Mouse (Mus musculus) ES-E14 (cell line): ENCODE measurements at regions not wholly inside any gene's neighbourhood (a gene's known extent, or its start where the extent isn't known, plus 50 kb on each side); places are given as distances from the start of the nearest gene placed in this dataset.

Experiments used
- DNase-seq: peaks from one replicate; pipeline ENCODE4 v3.0.0-alpha.2; 2013; ENCODE audit warnings: low read depth, low spot score
- H3K27ac ChIP-seq: 2 replicates; pipeline ENCODE4 v1.5.1; 2012; ENCODE audit warnings: low read depth, mild to moderate bottlenecking, low read length, moderate library complexity, mixed read lengths; ENCODE audit not compliant: poor library complexity, insufficient read depth, severe bottlenecking
- H3K36me3 ChIP-seq: 2 replicates; pipeline ENCODE4 v1.6.1; 2012; ENCODE audit warnings: mild to moderate bottlenecking, low read length, moderate library complexity, mixed read lengths; ENCODE audit not compliant: control insufficient read depth, poor library complexity, insufficient read depth, severe bottlenecking
- H3K4me1 ChIP-seq, 2 experiments: fragments of 150-350 bp in 1 of 2; sonication (generic) in 1 of 2; 2 replicates each; pipeline ENCODE4 v1.6.1; 2012; ENCODE audit warnings: low read length in 2 of 2, mild to moderate bottlenecking in 1 of 2, mixed read lengths in 1 of 2; ENCODE audit not compliant: control insufficient read depth in 2 of 2, insufficient read depth in 2 of 2, poor library complexity in 1 of 2
- H3K4me3 ChIP-seq, 2 experiments: fragments of 150-350 bp in 1 of 2; sonication (generic) in 1 of 2; 2 replicates each; pipeline ENCODE4 v1.5.1; 2012; ENCODE audit warnings: low read length in 2 of 2, low read depth in 1 of 2, mild to moderate bottlenecking in 1 of 2, mixed read lengths in 1 of 2; ENCODE audit not compliant: insufficient read depth in 1 of 2, poor library complexity in 1 of 2, severe bottlenecking in 1 of 2
- H3K9ac ChIP-seq: 2 replicates; pipeline ENCODE4 v1.6.1; 2012; ENCODE audit warnings: low read depth, mild to moderate bottlenecking, low read length, mixed read lengths; ENCODE audit not compliant: poor library complexity, insufficient read depth, severe bottlenecking
- H3K9me3 ChIP-seq: fragments of 150-350 bp; sonication (generic); 2 replicates; pipeline ENCODE4 v1.6.1; 2012; ENCODE audit warnings: low read depth, mild to moderate bottlenecking, low read length; ENCODE audit not compliant: control insufficient read depth, insufficient read depth
- CHD2 ChIP-seq: IDR thresholded peaks from 2 replicates; pipeline ENCODE4 v1.6.1; 2014; ENCODE audit warnings: mild to moderate bottlenecking, low read depth, low read length, inconsistent platforms
- HCFC1 ChIP-seq: IDR thresholded peaks from 2 replicates; pipeline ENCODE4 v1.6.1; 2012; ENCODE audit warnings: low read length, inconsistent platforms, borderline replicate concordance; ENCODE audit not compliant: insufficient read depth
- MAFK ChIP-seq: IDR thresholded peaks from 2 replicates; pipeline ENCODE4 v1.6.1; 2014; ENCODE audit warnings: mild to moderate bottlenecking, low read depth, low read length, inconsistent platforms; ENCODE audit not compliant: insufficient read depth
- ZC3H11A ChIP-seq: IDR thresholded peaks from 2 replicates; pipeline ENCODE4 v1.6.1; 2012; ENCODE audit warnings: low read depth, mild to moderate bottlenecking, inconsistent platforms, low read length, borderline replicate concordance
- ZNF384 ChIP-seq: IDR thresholded peaks from 2 replicates; pipeline ENCODE4 v1.6.1; 2012; ENCODE audit warnings: low read depth, low read length, inconsistent platforms
- in situ Hi-C, 2 experiments: fragments of 600-800 bp; cut with MboI; formaldehyde crosslinking; loops; one replicate each; pipeline ENCODE4 v1.15.1; 2025; ENCODE audit warnings: low sequenced_read_pairs in 2 of 2, inconsistent platforms in 1 of 2; ENCODE audit not compliant: unreplicated experiment in 2 of 2

DNA sequence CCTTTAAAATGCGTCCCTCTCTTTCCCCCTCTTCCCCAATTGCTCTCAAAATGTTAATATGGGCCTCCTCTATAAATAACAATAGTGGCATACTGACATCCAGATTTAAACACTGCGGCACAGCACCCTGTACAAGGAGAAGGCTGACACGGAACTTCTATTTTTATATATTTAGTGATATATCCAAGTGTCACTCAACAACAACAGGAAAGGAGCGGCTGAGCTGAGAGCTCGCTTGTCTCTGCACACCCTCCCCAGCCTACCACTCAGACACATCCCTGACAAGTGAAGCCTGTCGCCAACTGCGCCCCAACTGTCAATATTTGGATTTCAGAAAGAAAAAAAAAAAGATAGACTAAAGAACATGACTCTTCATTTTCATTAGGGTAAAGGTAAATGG lies 282.2 kb downstream of the Nuf2 start:
- Histone ChIP-seq H3K9me3 (no peaks in the 10 kb centered on the region), H3K4me3 (no peak overlapping the region), H3K4me1 (no peaks in the 10 kb centered on the region), H3K27ac (no peak overlapping the region), H3K9ac (no peak overlapping the region), H3K36me3 (no peaks in the 10 kb centered on the region)
- TF ChIP-seq ZNF384 (no peak), CHD2 (no peak), MAFK (no peak), HCFC1 (no peak), ZC3H11A (no peak)
- in situ Hi-C loops, result no loop called here
- DNase-seq, result no peak

DNA sequence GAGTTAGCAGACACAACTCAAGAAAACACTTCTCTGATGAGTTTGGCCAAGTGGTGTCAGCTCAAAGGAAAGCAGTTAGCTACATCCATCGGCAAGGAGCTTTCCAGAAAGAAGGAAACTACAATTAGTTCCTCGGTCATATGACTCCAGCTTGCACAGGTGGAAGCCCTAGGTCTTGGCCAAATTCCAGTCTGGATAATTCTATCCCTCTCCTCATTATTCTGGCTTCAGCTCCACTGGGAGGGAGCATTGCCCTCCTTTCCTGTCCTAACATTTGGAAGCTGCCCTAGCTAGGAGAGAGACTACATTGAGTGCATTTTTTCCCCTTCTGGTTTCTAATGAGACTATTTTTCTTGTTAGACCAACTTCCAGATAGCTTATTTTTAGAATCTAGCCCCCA lies 290.9 kb downstream of the Nuf2 start:
- no peak for DNase-seq
- Histone ChIP-seq H3K9me3 (no peaks in the 10 kb centered on the region), H3K27ac (no peak overlapping the region), H3K36me3 (no peaks in the 10 kb centered on the region), H3K4me1 (no peaks in the 10 kb centered on the region), H3K4me3 (no peak overlapping the region), H3K9ac (no peak overlapping the region)
- no peak for TF ChIP-seq CHD2
- TF ChIP-seq MAFK, result no peak
- TF ChIP-seq ZNF384, result no peak
- TF ChIP-seq ZC3H11A, result no peak
- TF ChIP-seq HCFC1, result no peak
- in situ Hi-C loops, result no loop called here

DNA sequence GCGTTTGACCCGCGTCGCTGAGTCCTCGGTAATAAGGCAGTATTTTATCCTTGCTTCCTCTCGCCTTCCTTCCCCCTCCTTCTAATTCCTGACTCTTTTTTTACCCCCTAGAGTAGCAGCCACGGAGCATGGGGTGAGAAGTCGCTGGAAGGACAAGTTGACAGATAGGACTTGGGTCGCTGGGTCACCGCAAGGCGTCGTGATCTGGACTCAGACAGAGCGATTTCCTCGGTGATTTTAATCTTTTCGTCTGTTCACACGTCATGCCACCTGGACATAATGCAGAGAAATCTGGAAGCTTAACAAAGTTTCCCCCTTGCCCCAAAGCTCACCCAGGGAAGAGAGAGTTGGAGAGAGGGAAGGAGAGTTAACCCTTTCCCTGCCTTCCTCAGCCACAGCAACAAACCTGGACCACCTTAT lies 292.6 kb downstream of the Nuf2 start:
- no peak for DNase-seq
- no peak overlapping the region for H3K27ac ChIP-seq
- H3K4me1 ChIP-seq, result no peaks in the 10 kb centered on the region
- no peak overlapping the region for H3K4me3 ChIP-seq
- TF ChIP-seq MAFK, result no peak
- no peaks in the 10 kb centered on the region for H3K36me3 ChIP-seq
- H3K9me3 ChIP-seq, result no peaks in the 10 kb centered on the region
- no peak overlapping the region for H3K9ac ChIP-seq
- in situ Hi-C loops, result no loop called here

DNA sequence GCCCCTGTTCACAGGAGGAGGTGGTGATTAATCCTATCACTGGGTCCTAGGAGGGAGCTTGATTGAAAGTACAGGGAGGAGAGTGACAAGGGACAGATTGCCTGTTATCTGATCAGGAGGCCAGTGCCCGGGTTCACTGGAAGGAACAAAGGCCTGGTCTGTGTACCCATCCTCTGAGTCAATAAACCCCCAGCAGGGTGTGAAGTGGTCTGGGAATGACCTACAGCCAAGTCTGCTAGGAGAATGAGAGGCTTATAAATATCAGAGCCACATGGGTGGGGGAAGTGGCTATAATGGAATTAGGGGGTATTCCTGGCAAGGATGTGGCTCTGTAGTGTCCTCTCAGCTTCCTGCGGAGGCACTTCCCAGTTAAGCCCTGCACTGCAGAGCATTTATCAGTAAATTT lies 296.0 kb downstream of the Nuf2 start:
- H3K27ac ChIP-seq, result no peak overlapping the region
- no peak overlapping the region for H3K9ac ChIP-seq
- no peak overlapping the region for H3K4me3 ChIP-seq
- in situ Hi-C loops, result no loop called here
- TF ChIP-seq CHD2, result no peak
- no peaks in the 10 kb centered on the region for H3K9me3 ChIP-seq
- no peaks in the 10 kb centered on the region for H3K36me3 ChIP-seq
- no peaks in the 10 kb centered on the region for H3K4me1 ChIP-seq
- no peak for DNase-seq

DNA sequence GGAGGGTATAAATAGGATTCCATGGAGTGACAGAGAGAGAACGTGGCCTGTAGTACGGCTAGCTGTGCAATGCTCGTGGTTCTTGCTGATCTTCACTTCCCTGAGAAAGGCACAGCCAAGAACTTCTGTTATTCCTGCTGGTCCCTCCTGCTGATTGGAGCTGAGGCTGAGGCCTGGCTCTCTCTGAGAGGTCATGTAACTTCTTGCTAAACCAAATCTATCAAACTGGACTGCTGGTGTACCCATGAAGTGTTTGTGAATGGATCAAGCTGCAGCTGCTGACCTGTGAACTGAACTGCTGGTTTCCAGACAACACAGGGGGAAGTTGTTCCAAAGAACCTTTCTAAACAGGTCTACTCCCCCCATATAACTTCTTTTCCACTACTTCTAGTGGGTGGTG lies 297.9 kb downstream of the Nuf2 start:
- H3K4me1 ChIP-seq, result no peaks in the 10 kb centered on the region

More for the DNA sequence above, 297.9 kb downstream of the Nuf2 start:
- in situ Hi-C loops, result no loop called here
- Histone ChIP-seq H3K36me3 (no peaks in the 10 kb centered on the region), H3K9me3 (no peaks in the 10 kb centered on the region), H3K27ac (no peak overlapping the region), H3K4me3 (no peak overlapping the region), H3K9ac (no peak overlapping the region)
- DNase-seq, result no peak
- TF ChIP-seq ZNF384 (no peak), HCFC1 (no peak), MAFK (no peak), ZC3H11A (no peak)
